Mouse (Mus musculus) heart, postnatal 0 days (tissue): ENCODE data around the gene Pparg. TPM values are rescaled to one million over a fixed set of nuclear protein-coding genes. Genes with fewer than 3 reads are reported as not detected.

Source experiments
- ATAC-seq: fragments of 200-750 bp; cut with Nextera tagmentation; 2 replicates; pipeline ENCODE4 v1.8.0; 2017; ENCODE audit warnings: low read depth, moderate number of reproducible peaks, moderate library complexity; ENCODE audit not compliant: insufficient read depth
- DNase-seq: peaks from one replicate; pipeline ENCODE4 v3.0.0-alpha.2; 2016; ENCODE audit warnings: low spot score
- H3K27ac ChIP-seq: fragments of 300-500 bp; sonication (generic); 2 replicates; pipeline ENCODE4 v1.5.1; 2014; ENCODE audit warnings: low read depth, mild to moderate bottlenecking
- H3K27me3 ChIP-seq: fragments of 300-500 bp; sonication (generic); 2 replicates; pipeline ENCODE4 v1.6.1; 2014; ENCODE audit warnings: low read length, mixed read lengths; ENCODE audit not compliant: control insufficient read depth, insufficient read depth
- H3K36me3 ChIP-seq: fragments of 300-500 bp; sonication (generic); replicated peaks from 2 replicates; pipeline ENCODE4 v1.6.1; 2014; ENCODE audit warnings: low read length, mixed read lengths; ENCODE audit not compliant: control insufficient read depth, insufficient read depth
- H3K4me1 ChIP-seq: fragments of 300-500 bp; sonication (generic); 2 replicates; pipeline ENCODE4 v1.6.1; 2014; ENCODE audit warnings: antibody characterized with exemption; ENCODE audit not compliant: control insufficient read depth, insufficient read depth
- H3K4me2 ChIP-seq: fragments of 300-500 bp; sonication (generic); 2 replicates; pipeline ENCODE4 v1.6.1; 2014; ENCODE audit warnings: low read depth, mild to moderate bottlenecking, low read length, moderate library complexity
- H3K4me3 ChIP-seq: fragments of 300-500 bp; sonication (generic); 2 replicates; pipeline ENCODE4 v1.5.1; 2014; ENCODE audit warnings: low read depth, low read length
- H3K9ac ChIP-seq: fragments of 300-500 bp; sonication (generic); replicated peaks from 2 replicates; pipeline ENCODE4 v1.6.1; 2014; ENCODE audit warnings: low read depth, low read length, mixed read lengths
- H3K9me3 ChIP-seq: fragments of 300-500 bp; sonication (generic); replicated peaks from 2 replicates; pipeline ENCODE4 v1.6.1; 2016; ENCODE audit warnings: low read length; ENCODE audit not compliant: control insufficient read depth
- CTCF ChIP-seq: IDR thresholded peaks from 2 replicates; pipeline ENCODE4 v1.5.1; 2016; ENCODE audit warnings: antibody characterized with exemption, control low read depth, low read depth
- EP300 ChIP-seq: IDR thresholded peaks from 2 replicates; pipeline ENCODE4 v1.6.1; 2016; ENCODE audit warnings: antibody characterized with exemption, low read depth
- WGBS: fragments of 180-500 bp; shearing (Covaris S2); extraction: QIAGEN DNeasy Blood & Tissue Kit; methylation state at CpG from one replicate; pipeline ENCODE4 v1.1.7; 2014; 5-methylcytosine and 5-hydroxymethylcytosine counted together
- polyA plus RNA-seq: library from polyadenylated mRNA; unstranded; fragments of >200 nt; fragmentation: Nextera tagmentation; extraction: Ambion mirVana; gene quantifications from 2 replicates; pipeline ENCODE4 v1.2.1, GENCODE M21; 2015
- total RNA-seq: library from RNA; depleted of rRNA; stranded (reverse); fragments of >200 nt; gene quantifications from 2 replicates; pipeline ENCODE4 v1.2.3, GENCODE M21; 2014; ENCODE audit warnings: low replicate concordance

The Pparg gene
- total and polyA plus RNA-seq, 2 experiments from 2014 or later: 5.8 to 8.0 TPM

- ATAC-seq: no peak
- 49% methylated on average over 6 of the region's 6 CpGs for WGBS
These were observed 124.9 kb downstream of the Pparg start for GRCm38 (mm10) chr6:115485635-115486034.

GRCm38 (mm10) chr6:115489831-115490230 lies 129.1 kb downstream of the Pparg start:
- H3K9ac ChIP-seq: no peak overlapping the region
- H3K4me3 ChIP-seq: no peak overlapping the region
- WGBS: 72% methylated on average over 9 of the region's 9 CpGs
- no peaks in the 10 kb centered on the region for H3K36me3 ChIP-seq
- no peak for TF ChIP-seq CTCF
- no peak for TF ChIP-seq EP300
- no peak for ATAC-seq
- DNase-seq: no peak
- H3K4me2 ChIP-seq: no peak overlapping the region
- no peaks in the 10 kb centered on the region for H3K27me3 ChIP-seq
- no peaks in the 10 kb centered on the region for H3K4me1 ChIP-seq
- H3K9me3 ChIP-seq: no peaks in the 10 kb centered on the region
- no peak overlapping the region for H3K27ac ChIP-seq

More at GRCm38 (mm10) chr6:115485635-115486034, 124.9 kb downstream of the Pparg start:
- Histone ChIP-seq H3K27ac (no peak overlapping the region), H3K36me3 (no peaks in the 10 kb centered on the region), H3K4me3 (no peak overlapping the region), H3K9me3 (no peaks in the 10 kb centered on the region), H3K4me2 (no peak overlapping the region), H3K27me3 (no peaks in the 10 kb centered on the region), H3K9ac (no peak overlapping the region), H3K4me1 (peaks cover 7% of the 10 kb centered on the region)
- DNase-seq: no peak
- no peak for TF ChIP-seq CTCF

GRCm38 (mm10) chr6:115492952-115493613 lies 132.3 kb downstream of the Pparg start:
- WGBS: 50% methylated on average over 11 of the region's 11 CpGs
- TF ChIP-seq EP300: no peak
- no peak overlapping the region for H3K4me3 ChIP-seq
- DNase-seq (no peak), ATAC-seq (no peak)
- H3K36me3 ChIP-seq: no peaks in the 10 kb centered on the region
- H3K9ac ChIP-seq: no peak overlapping the region
- H3K4me1 ChIP-seq: no peaks in the 10 kb centered on the region
- no peak overlapping the region for H3K27ac ChIP-seq
- no peaks in the 10 kb centered on the region for H3K27me3 ChIP-seq
- no peak overlapping the region for H3K4me2 ChIP-seq
- H3K9me3 ChIP-seq: no peaks in the 10 kb centered on the region

- DNase-seq (no peak), ATAC-seq (no peak)
- Histone ChIP-seq H3K9ac (no peak overlapping the region), H3K27ac (no peak overlapping the region), H3K9me3 (no peaks in the 10 kb centered on the region), H3K36me3 (no peaks in the 10 kb centered on the region), H3K27me3 (no peaks in the 10 kb centered on the region), H3K4me3 (no peak overlapping the region), H3K4me2 (no peak overlapping the region), H3K4me1 (no peaks in the 10 kb centered on the region)
- no peak for TF ChIP-seq EP300
- TF ChIP-seq CTCF: no peak
These were observed 133.1 kb downstream of the Pparg start for GRCm38 (mm10) chr6:115493824-115494223.

GRCm38 (mm10) chr6:115499540-115499939 lies 138.8 kb downstream of the Pparg start:
- no peaks in the 10 kb centered on the region for H3K9me3 ChIP-seq
- H3K27me3 ChIP-seq: no peaks in the 10 kb centered on the region
- 73% methylated on average over 14 of the region's 14 CpGs for WGBS
- no peak overlapping the region for H3K27ac ChIP-seq
- TF ChIP-seq CTCF (no peak), EP300 (no peak)
- no peak overlapping the region for H3K4me3 ChIP-seq
- H3K4me1 ChIP-seq: peaks cover 7% of the 10 kb centered on the region
- H3K4me2 ChIP-seq: no peak overlapping the region
- H3K36me3 ChIP-seq: no peaks in the 10 kb centered on the region
- DNase-seq (no peak), ATAC-seq (no peak)
- no peak overlapping the region for H3K9ac ChIP-seq

GRCm38 (mm10) chr6:115500234-115500633 lies 139.5 kb downstream of the Pparg start:
- no peak overlapping the region for H3K4me2 ChIP-seq
- no peaks in the 10 kb centered on the region for H3K9me3 ChIP-seq
- no peak overlapping the region for H3K9ac ChIP-seq
- H3K27me3 ChIP-seq: no peaks in the 10 kb centered on the region
- WGBS: 90% methylated on average over 10 of the region's 10 CpGs
- no peak for TF ChIP-seq EP300
- TF ChIP-seq CTCF: no peak
- DNase-seq: no peak
- no peak overlapping the region for H3K27ac ChIP-seq
- no peak for ATAC-seq
- H3K4me1 ChIP-seq: peaks cover 7% of the 10 kb centered on the region
- H3K36me3 ChIP-seq: no peaks in the 10 kb centered on the region
- H3K4me3 ChIP-seq: no peak overlapping the region
